Mouse (Mus musculus) kidney, postnatal 0 days (tissue): Measurements from ENCODE around the gene Gss. TPM values are rescaled to one million over a fixed set of nuclear protein-coding genes. Genes with fewer than 3 reads are reported as not detected.
"Not testable (repeated sequence)": the region's sequence is repeated elsewhere in the genome, so short reads cannot be mapped to it uniquely, and the experiment has no call there.

Source experiments
- ATAC-seq: fragments of 200-750 bp; cut with Nextera tagmentation; replicated peaks from 2 replicates; pipeline ENCODE4 v1.8.0; 2017; ENCODE audit warnings: low read depth, moderate number of reproducible peaks, moderate TSS enrichment, moderate library complexity; ENCODE audit not compliant: low FRiP score
- DNase-seq: peaks from one replicate; pipeline ENCODE4 v3.0.0-alpha.2; 2016; ENCODE audit warnings: low spot score
- H3K27ac ChIP-seq: fragments of 300-500 bp; sonication (generic); 2 replicates; pipeline ENCODE4 v1.5.1; 2014; ENCODE audit warnings: mild to moderate bottlenecking
- H3K27me3 ChIP-seq: fragments of 300-500 bp; sonication (generic); 2 replicates; pipeline ENCODE4 v1.6.1; 2014; ENCODE audit warnings: low read length, mixed read lengths; ENCODE audit not compliant: insufficient read depth
- H3K36me3 ChIP-seq: fragments of 300-500 bp; sonication (generic); 2 replicates; pipeline ENCODE4 v1.6.1; 2014; ENCODE audit warnings: low read length, mixed read lengths; ENCODE audit not compliant: insufficient read depth
- H3K4me1 ChIP-seq: fragments of 300-500 bp; sonication (generic); replicated peaks from 2 replicates; pipeline ENCODE4 v1.6.1; 2014; ENCODE audit warnings: antibody characterized with exemption, low read length, mixed read lengths; ENCODE audit not compliant: insufficient read depth
- H3K4me2 ChIP-seq: fragments of 300-500 bp; sonication (generic); 2 replicates; pipeline ENCODE4 v1.6.1; 2014; ENCODE audit warnings: mild to moderate bottlenecking, low read length, moderate library complexity, mixed read lengths
- H3K4me3 ChIP-seq: fragments of 300-500 bp; sonication (generic); replicated peaks from 2 replicates; pipeline ENCODE4 v1.5.1; 2014; ENCODE audit warnings: low read depth, low read length
- H3K9ac ChIP-seq: fragments of 300-500 bp; sonication (generic); 2 replicates; pipeline ENCODE4 v1.6.1; 2014; ENCODE audit warnings: low read depth, low read length
- H3K9me3 ChIP-seq: fragments of 300-500 bp; sonication (generic); replicated peaks from 2 replicates; pipeline ENCODE4 v1.6.1; 2016; ENCODE audit warnings: low read length, inconsistent platforms, mixed read lengths
- CTCF ChIP-seq: IDR thresholded peaks from 2 replicates; pipeline ENCODE4 v1.5.1; 2016; ENCODE audit warnings: antibody characterized with exemption, low read depth, mild to moderate bottlenecking, moderate library complexity
- WGBS: fragments of 180-500 bp; shearing (Covaris S2); extraction: QIAGEN DNeasy Blood & Tissue Kit; methylation state at CpG from one replicate; pipeline ENCODE4 v1.1.7; 2014; 5-methylcytosine and 5-hydroxymethylcytosine counted together
- polyA plus RNA-seq: library from polyadenylated mRNA; unstranded; fragments of >200 nt; fragmentation: Nextera tagmentation; extraction: Ambion mirVana; gene quantifications from 2 replicates; pipeline ENCODE4 v1.2.1, GENCODE M21; 2015

The Gss gene
- polyA plus RNA-seq, 1 experiment from 2014 or later = 114 TPM

GRCm38 (mm10) chr2:155554426-155554985 lies 38.1 kb downstream of the Gss start:
- 86% methylated on average over 2 of the region's 2 CpGs for WGBS
- no peak for DNase-seq
- H3K4me3 ChIP-seq = no peak overlapping the region

GRCm38 (mm10) chr2:155552949-155553354 lies 39.7 kb downstream of the Gss start:
- Histone ChIP-seq H3K27ac (no peak overlapping the region), H3K4me3 (no peak overlapping the region), H3K27me3 (no peaks in the 10 kb centered on the region), H3K4me1 (no peaks in the 10 kb centered on the region), H3K9me3 (no peaks in the 10 kb centered on the region), H3K4me2 (no peak overlapping the region), H3K36me3 (no peaks in the 10 kb centered on the region), H3K9ac (no peak overlapping the region)
- DNase-seq (no peak), ATAC-seq (no peak)
- TF ChIP-seq CTCF = no peak

More at GRCm38 (mm10) chr2:155554426-155554985, 38.1 kb downstream of the Gss start:
- no peak for TF ChIP-seq CTCF
- Histone ChIP-seq H3K27me3 (no peaks in the 10 kb centered on the region), H3K9me3 (no peaks in the 10 kb centered on the region), H3K9ac (no peak overlapping the region), H3K36me3 (no peaks in the 10 kb centered on the region), H3K4me2 (no peak overlapping the region), H3K27ac (no peak overlapping the region), H3K4me1 (no peaks in the 10 kb centered on the region)
- no peak for ATAC-seq

- no peaks in the 10 kb centered on the region for H3K9me3 ChIP-seq
- TF ChIP-seq CTCF = no peak
Measured at GRCm38 (mm10) chr2:155552336-155552735, 40.3 kb downstream of the Gss start.

GRCm38 (mm10) chr2:155546955-155547354 lies 45.7 kb downstream of the Gss start:
- whole genome bisulfite sequencing = 90% methylated on average over 1 of the region's 1 CpGs
- no peaks in the 10 kb centered on the region for H3K36me3 ChIP-seq
- H3K27me3 ChIP-seq = no peaks in the 10 kb centered on the region
- ATAC-seq = no peak
- no peak for DNase-seq
- H3K4me3 ChIP-seq = no peak overlapping the region
- TF ChIP-seq CTCF = no peak
- no peaks in the 10 kb centered on the region for H3K9me3 ChIP-seq
- H3K4me1 ChIP-seq = no peaks in the 10 kb centered on the region
- no peak overlapping the region for H3K9ac ChIP-seq
- no peak overlapping the region for H3K27ac ChIP-seq
- no peak overlapping the region for H3K4me2 ChIP-seq

More at GRCm38 (mm10) chr2:155552336-155552735, 40.3 kb downstream of the Gss start:
- H3K9ac ChIP-seq = no peak overlapping the region
- H3K27ac ChIP-seq = no peak overlapping the region
- DNase-seq = no peak
- H3K4me1 ChIP-seq = no peaks in the 10 kb centered on the region
- no peak overlapping the region for H3K4me2 ChIP-seq
- no peak overlapping the region for H3K4me3 ChIP-seq
- H3K36me3 ChIP-seq = no peaks in the 10 kb centered on the region
- no peak for ATAC-seq
- no peaks in the 10 kb centered on the region for H3K27me3 ChIP-seq

- H3K27ac ChIP-seq = no peak overlapping the region
- no peak for TF ChIP-seq CTCF
- no peaks in the 10 kb centered on the region for H3K36me3 ChIP-seq
- H3K9me3 ChIP-seq = no peaks in the 10 kb centered on the region
- ATAC-seq (no peak), DNase-seq (no peak)
- no peak overlapping the region for H3K4me2 ChIP-seq
- H3K4me1 ChIP-seq = no peaks in the 10 kb centered on the region
- no peak overlapping the region for H3K4me3 ChIP-seq
- no peaks in the 10 kb centered on the region for H3K27me3 ChIP-seq
- H3K9ac ChIP-seq = no peak overlapping the region
- 59% methylated on average over 6 of the region's 6 CpGs for WGBS
Measured at GRCm38 (mm10) chr2:155540822-155541458, 51.7 kb downstream of the Gss start.

GRCm38 (mm10) chr2:155539696-155540095 lies 52.9 kb downstream of the Gss start:
- ATAC-seq = no peak
- no peaks in the 10 kb centered on the region for H3K9me3 ChIP-seq

GRCm38 (mm10) chr2:155538463-155539057 lies 54.0 kb downstream of the Gss start:
- DNase-seq, ATAC-seq, H3K27me3 ChIP-seq, H3K4me2 ChIP-seq, H3K9me3 ChIP-seq, H3K27ac ChIP-seq, H3K4me1 ChIP-seq, H3K36me3 ChIP-seq, H3K9ac ChIP-seq, H3K4me3 ChIP-seq: not testable (repeated sequence)
- WGBS = 76% methylated on average over 15 of the region's 19 CpGs

More at GRCm38 (mm10) chr2:155539696-155540095, 52.9 kb downstream of the Gss start:
- Histone ChIP-seq H3K27ac (no peak overlapping the region), H3K4me1 (no peaks in the 10 kb centered on the region), H3K36me3 (no peaks in the 10 kb centered on the region), H3K4me2 (no peak overlapping the region), H3K27me3 (no peaks in the 10 kb centered on the region), H3K4me3 (no peak overlapping the region), H3K9ac (no peak overlapping the region)
- no peak for DNase-seq
- no peak for TF ChIP-seq CTCF
